Mouse (Mus musculus) testis, adult 2 months (tissue): ENCODE data around the gene Speg.

Source experiments
- CTCF ChIP-seq: fragments of 200-500 bp; IDR thresholded peaks from 2 replicates; pipeline ENCODE4 v1.5.1; 2012; ENCODE audit warnings: low read depth, mild to moderate bottlenecking, inconsistent platforms, low read length, moderate library complexity; ENCODE audit not compliant: control insufficient read depth, insufficient read depth, insufficient replicate concordance
- POLR2A ChIP-seq: fragments of 200-500 bp; IDR thresholded peaks from 2 replicates; pipeline ENCODE4 v1.6.1; 2012; ENCODE audit warnings: low read depth, mild to moderate bottlenecking, inconsistent platforms, low read length, moderate library complexity; ENCODE audit not compliant: control insufficient read depth

DNA sequence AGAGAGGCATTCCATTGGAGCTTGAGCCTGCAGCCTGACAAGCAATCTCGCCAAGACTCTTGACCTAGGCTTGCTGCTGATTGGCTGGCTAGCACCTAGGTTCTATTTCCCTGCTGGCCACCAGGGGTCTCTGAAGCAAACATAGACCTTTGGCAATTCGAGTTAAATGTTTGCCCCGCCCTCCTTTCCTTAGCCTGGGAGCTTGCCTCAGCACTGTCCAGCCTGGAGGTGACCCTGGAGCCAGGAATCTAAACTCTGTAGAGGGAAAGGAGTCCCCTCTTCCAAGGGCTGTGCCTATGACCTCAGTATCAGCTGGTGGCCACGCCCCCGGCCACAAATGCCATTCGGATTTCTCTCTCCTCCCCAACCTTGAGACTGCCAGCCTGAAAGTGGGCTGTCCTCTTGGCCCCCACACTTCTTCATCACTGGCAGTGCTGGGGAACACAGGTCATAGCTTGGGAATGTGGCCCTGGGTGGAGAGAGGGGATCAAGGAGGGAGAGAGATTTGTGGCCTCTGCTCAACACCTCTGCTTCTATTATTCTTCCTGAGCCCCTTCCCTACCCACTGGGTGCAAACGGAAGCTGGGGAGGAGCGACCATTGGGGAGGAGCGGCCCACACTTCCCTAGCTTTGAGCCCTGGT is 23.8 kb downstream of the Speg start:
- TF ChIP-seq CTCF (no peak), POLR2A (no peak)
